Mouse (Mus musculus): ENCODE measurements around the gene Med6. TPM values are rescaled to one million over a fixed set of nuclear protein-coding genes. Genes with fewer than 3 reads are reported as not detected.

The Med6 gene
- polyA plus RNA-seq, 1 experiment from 2014 or later, result 39.4 TPM

- Histone ChIP-seq H3K9ac (ENCODE audit: low read depth, low read length) (no peak overlapping the region), H3K27me3 (ENCODE audit: control insufficient read depth, insufficient read depth, low read depth, low read length) (no peaks in the 10 kb centered on the region; the same call in 1 of the 2 replicates), H3K4me2 (ENCODE audit: low read length) (no peak overlapping the region), H3K4me3 (ENCODE audit: low read depth, low read length) (no peak overlapping the region), H3K9me3 (replicated peaks; ENCODE audit: control insufficient read depth, low read length, poor library complexity, severe bottlenecking) (no peaks in the 10 kb centered on the region), H3K36me3 (ENCODE audit: control insufficient read depth, insufficient read depth, low read length) (no peaks in the 10 kb centered on the region), H3K27ac (ENCODE audit: low read length) (no peak overlapping the region), H3K4me1 (ENCODE audit: control insufficient read depth, insufficient read depth, low read length) (no peaks in the 10 kb centered on the region; the same call in 1 of the 2 replicates)
- WGBS, result 87% methylated on average over 6 of the region's 6 CpGs
- no peak for ATAC-seq
These were observed 32.6 kb upstream of the Med6 start for GRCm38 (mm10) chr12:81627426-81627825.

GRCm38 (mm10) chr12:81626226-81626861, 31.5 kb upstream of the Med6 start:
- H3K27ac ChIP-seq (ENCODE audit: low read length), result no peak overlapping the region
- 81% methylated on average over 12 of the region's 12 CpGs for WGBS
- no peak overlapping the region for H3K4me3 ChIP-seq (ENCODE audit: low read depth, low read length)
- H3K4me1 ChIP-seq (ENCODE audit: control insufficient read depth, insufficient read depth, low read length), result no peaks in the 10 kb centered on the region
- H3K4me2 ChIP-seq (ENCODE audit: low read length), result no peak overlapping the region
- H3K36me3 ChIP-seq (ENCODE audit: control insufficient read depth, insufficient read depth, low read length), result no peaks in the 10 kb centered on the region
- ATAC-seq, result no peak
- no peaks in the 10 kb centered on the region for H3K9me3 ChIP-seq (replicated peaks; ENCODE audit: control insufficient read depth, low read length, poor library complexity, severe bottlenecking)
- no peaks in the 10 kb centered on the region; the same call in 1 of the 2 replicates for H3K27me3 ChIP-seq (ENCODE audit: control insufficient read depth, insufficient read depth, low read depth, low read length)
- no peak overlapping the region for H3K9ac ChIP-seq (ENCODE audit: low read depth, low read length)

- 70% methylated on average over 4 of the region's 4 CpGs for WGBS
- H3K4me1 ChIP-seq (ENCODE audit: control insufficient read depth, insufficient read depth, low read length), result no peaks in the 10 kb centered on the region
- H3K27ac ChIP-seq (ENCODE audit: low read length), result no peak overlapping the region
- no peaks in the 10 kb centered on the region for H3K9me3 ChIP-seq (replicated peaks; ENCODE audit: control insufficient read depth, low read length, poor library complexity, severe bottlenecking)
- no peaks in the 10 kb centered on the region for H3K36me3 ChIP-seq (ENCODE audit: control insufficient read depth, insufficient read depth, low read length)
- ATAC-seq, result no peak
- no peak overlapping the region for H3K4me3 ChIP-seq (ENCODE audit: low read depth, low read length)
- no peak overlapping the region for H3K9ac ChIP-seq (ENCODE audit: low read depth, low read length)
- H3K27me3 ChIP-seq (ENCODE audit: control insufficient read depth, insufficient read depth, low read depth, low read length), result no peaks in the 10 kb centered on the region; the same call in 1 of the 2 replicates
- no peak overlapping the region for H3K4me2 ChIP-seq (ENCODE audit: low read length)
These were observed 28.6 kb upstream of the Med6 start for GRCm38 (mm10) chr12:81623377-81623776.

- Histone ChIP-seq H3K27ac (ENCODE audit: low read length) (no peak overlapping the region), H3K4me3 (ENCODE audit: low read depth, low read length) (no peak overlapping the region), H3K4me2 (ENCODE audit: low read length) (no peak overlapping the region), H3K9ac (ENCODE audit: low read depth, low read length) (no peak overlapping the region), H3K9me3 (replicated peaks; ENCODE audit: control insufficient read depth, low read length, poor library complexity, severe bottlenecking) (no peaks in the 10 kb centered on the region), H3K4me1 (ENCODE audit: control insufficient read depth, insufficient read depth, low read length) (no peaks in the 10 kb centered on the region), H3K27me3 (ENCODE audit: control insufficient read depth, insufficient read depth, low read depth, low read length) (no peaks in the 10 kb centered on the region), H3K36me3 (ENCODE audit: control insufficient read depth, insufficient read depth, low read length) (no peaks in the 10 kb centered on the region)
- WGBS, result 14% methylated on average over 5 of the region's 5 CpGs
- ATAC-seq, result 0 out of 2 replicates have a peak, but pooled peaks have one; percentile 25
These were observed 24.5 kb upstream of the Med6 start for GRCm38 (mm10) chr12:81619302-81619701.

DNA sequence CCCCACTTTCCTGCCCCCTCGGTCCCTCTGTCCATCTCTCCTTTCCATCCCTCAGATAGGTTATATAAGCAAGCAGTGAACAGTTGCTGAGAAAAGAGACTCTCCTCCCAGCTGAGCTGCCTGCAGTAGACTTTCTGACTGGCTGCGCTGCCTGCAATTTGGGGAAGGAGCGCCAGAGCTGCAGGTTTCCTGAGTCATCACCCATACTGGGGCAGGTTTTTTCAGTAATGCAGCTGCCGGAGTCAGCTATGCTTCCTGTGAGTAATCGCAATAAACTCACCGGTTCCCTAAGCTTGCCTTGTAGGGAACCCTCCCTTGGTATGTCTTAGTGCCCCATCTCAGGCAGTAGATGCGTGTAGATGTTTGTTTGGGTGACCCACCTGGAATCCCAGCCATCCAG, 22.2 kb upstream of the Med6 start:
- H3K9me3 ChIP-seq (replicated peaks; ENCODE audit: control insufficient read depth, low read length, poor library complexity, severe bottlenecking), result no peaks in the 10 kb centered on the region
- H3K4me2 ChIP-seq (ENCODE audit: low read length), result no peak overlapping the region
- no peaks in the 10 kb centered on the region for H3K36me3 ChIP-seq (ENCODE audit: control insufficient read depth, insufficient read depth, low read length)
- H3K9ac ChIP-seq (ENCODE audit: low read depth, low read length), result no peak overlapping the region
- no peak overlapping the region for H3K27ac ChIP-seq (ENCODE audit: low read length)
- WGBS, result 79% methylated on average over 7 of the region's 7 CpGs
- H3K4me3 ChIP-seq (ENCODE audit: low read depth, low read length), result no peak overlapping the region
- no peak for ATAC-seq
- H3K4me1 ChIP-seq (ENCODE audit: control insufficient read depth, insufficient read depth, low read length), result no peaks in the 10 kb centered on the region
- H3K27me3 ChIP-seq (ENCODE audit: control insufficient read depth, insufficient read depth, low read depth, low read length), result no peaks in the 10 kb centered on the region

GRCm38 (mm10) chr12:81615807-81616206, 21.0 kb upstream of the Med6 start:
- WGBS, result 93% methylated on average over 6 of the region's 6 CpGs

DNA sequence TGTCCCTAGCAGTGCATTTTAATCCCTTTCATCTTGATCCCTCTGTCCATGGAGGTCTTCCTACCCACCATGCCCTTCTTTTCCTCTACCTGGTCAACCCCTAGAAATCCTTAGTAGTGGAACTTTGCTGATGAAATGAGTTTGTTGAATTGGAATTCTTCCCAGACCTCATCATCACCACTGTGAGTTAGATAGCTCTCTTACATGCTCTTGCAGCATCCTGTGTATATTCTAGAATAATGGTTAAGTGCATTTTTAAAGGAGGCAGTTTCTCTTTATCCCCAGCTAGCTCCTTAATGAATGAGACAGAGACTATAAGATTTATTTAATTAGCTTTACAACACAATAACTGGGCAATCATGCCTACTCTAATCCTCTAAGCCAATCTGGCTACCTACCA, 14.6 kb upstream of the Med6 start:
- no peak for ATAC-seq

More at GRCm38 (mm10) chr12:81615807-81616206, 21.0 kb upstream of the Med6 start:
- Histone ChIP-seq H3K36me3 (ENCODE audit: control insufficient read depth, insufficient read depth, low read length) (no peaks in the 10 kb centered on the region), H3K27ac (ENCODE audit: low read length) (no peak overlapping the region), H3K9me3 (replicated peaks; ENCODE audit: control insufficient read depth, low read length, poor library complexity, severe bottlenecking) (no peaks in the 10 kb centered on the region), H3K27me3 (ENCODE audit: control insufficient read depth, insufficient read depth, low read depth, low read length) (no peaks in the 10 kb centered on the region), H3K4me2 (ENCODE audit: low read length) (no peak overlapping the region), H3K4me1 (ENCODE audit: control insufficient read depth, insufficient read depth, low read length) (no peaks in the 10 kb centered on the region), H3K4me3 (ENCODE audit: low read depth, low read length) (no peak overlapping the region), H3K9ac (ENCODE audit: low read depth, low read length) (no peak overlapping the region)
- ATAC-seq, result no peak

GRCm38 (mm10) chr12:81604995-81605784, 10.4 kb upstream of the Med6 start:
- H3K4me3 ChIP-seq (ENCODE audit: low read depth, low read length), result no peak overlapping the region
- H3K36me3 ChIP-seq (ENCODE audit: control insufficient read depth, insufficient read depth, low read length), result no peaks in the 10 kb centered on the region
- WGBS, result 65% methylated on average over 5 of the region's 5 CpGs
- H3K4me2 ChIP-seq (ENCODE audit: low read length), result no peak overlapping the region
- H3K27ac ChIP-seq (ENCODE audit: low read length), result no peak overlapping the region
- H3K9me3 ChIP-seq (replicated peaks; ENCODE audit: control insufficient read depth, low read length, poor library complexity, severe bottlenecking), result no peaks in the 10 kb centered on the region
- ATAC-seq, result no peak
- H3K4me1 ChIP-seq (ENCODE audit: control insufficient read depth, insufficient read depth, low read length), result no peaks in the 10 kb centered on the region
- no peak overlapping the region for H3K9ac ChIP-seq (ENCODE audit: low read depth, low read length)
- peaks cover 7% of the 10 kb centered on the region for H3K27me3 ChIP-seq (ENCODE audit: control insufficient read depth, insufficient read depth, low read depth, low read length)

More for the DNA sequence above, 14.6 kb upstream of the Med6 start:
- peaks cover 3% of the 10 kb centered on the region; the same call in 1 of the 2 replicates for H3K27me3 ChIP-seq (ENCODE audit: control insufficient read depth, insufficient read depth, low read depth, low read length)
- H3K4me1 ChIP-seq (ENCODE audit: control insufficient read depth, insufficient read depth, low read length), result no peaks in the 10 kb centered on the region
- H3K4me3 ChIP-seq (ENCODE audit: low read depth, low read length), result no peak overlapping the region
- no peaks in the 10 kb centered on the region for H3K9me3 ChIP-seq (replicated peaks; ENCODE audit: control insufficient read depth, low read length, poor library complexity, severe bottlenecking)
- no peaks in the 10 kb centered on the region for H3K36me3 ChIP-seq (ENCODE audit: control insufficient read depth, insufficient read depth, low read length)
- H3K27ac ChIP-seq (ENCODE audit: low read length), result no peak overlapping the region
- no peak overlapping the region for H3K4me2 ChIP-seq (ENCODE audit: low read length)
- no peak overlapping the region for H3K9ac ChIP-seq (ENCODE audit: low read depth, low read length)

All from midbrain, embryonic 16.5 days (tissue).